Mouse (Mus musculus): ENCODE results near the gene Smim22. TPM values are rescaled to one million over a fixed set of nuclear protein-coding genes. Genes with fewer than 3 reads are reported as not detected.

The Smim22 gene
- polyA plus RNA-seq, 1 experiment from 2014 or later, result 4.1 TPM

DNA sequence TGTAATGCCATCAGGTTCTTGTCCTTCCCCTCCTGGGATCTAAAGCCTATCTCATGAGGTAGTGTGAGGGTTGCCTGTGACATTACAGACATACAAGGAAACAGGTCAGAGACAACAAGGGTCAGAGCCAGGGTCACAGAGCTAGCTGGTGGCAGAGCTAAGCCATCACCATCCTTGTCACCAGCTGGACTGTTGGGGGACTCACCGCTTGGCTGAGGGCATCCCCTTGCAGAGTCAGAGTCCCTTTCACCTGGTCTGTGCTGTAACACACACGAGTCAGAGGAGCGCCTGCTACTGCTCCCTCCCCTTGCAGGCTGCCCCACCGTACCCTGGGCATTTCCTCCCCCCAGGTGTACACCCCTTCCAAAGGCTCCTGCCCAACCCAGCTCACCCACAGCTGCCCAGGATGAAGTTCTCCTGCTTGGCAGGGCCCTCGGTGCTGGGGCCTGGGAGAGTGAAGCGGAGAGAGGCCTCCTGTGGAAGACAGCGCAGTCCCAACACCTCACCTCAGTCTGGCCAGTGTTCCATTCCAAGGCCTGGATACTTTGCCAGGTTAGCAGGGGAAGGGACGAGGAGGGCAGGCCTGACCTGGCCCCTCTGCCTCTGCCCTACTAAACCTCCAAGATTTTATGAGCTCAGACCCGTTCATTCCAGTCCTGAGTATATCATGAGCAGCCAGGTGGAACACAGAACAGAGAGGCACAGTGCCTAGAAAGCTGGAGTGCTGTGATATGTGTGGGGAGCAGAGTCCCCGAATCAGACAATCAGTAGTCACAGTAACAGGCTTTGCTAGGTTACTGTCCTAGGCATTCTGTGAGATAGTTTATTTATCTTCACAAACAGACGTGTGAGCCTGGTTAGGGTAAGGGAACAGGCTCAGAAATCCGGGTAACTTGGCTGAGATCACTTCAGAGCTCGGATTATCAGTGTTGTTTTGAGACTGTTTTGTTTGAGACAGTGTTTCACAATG, 5.2 kb downstream of the Smim22 start:
- H3K36me3 ChIP-seq, result peaks cover 45% of the 10 kb centered on the region
- no peaks in the 10 kb centered on the region for H3K9me3 ChIP-seq
- peak overlapping the region; percentile 69 for H3K4me3 ChIP-seq
- 44% methylated on average over 13 of the region's 13 CpGs for WGBS
- no peak for ATAC-seq (ENCODE audit: low FRiP score, low read depth)
- peak overlapping the region; percentile 82 for H3K9ac ChIP-seq
- H3K27me3 ChIP-seq, result no peaks in the 10 kb centered on the region
- no peak overlapping the region for H3K27ac ChIP-seq
- peak overlapping the region; percentile 84 for H3K4me2 ChIP-seq (replicated peaks)
- H3K4me1 ChIP-seq, result peaks cover 10% of the 10 kb centered on the region

DNA sequence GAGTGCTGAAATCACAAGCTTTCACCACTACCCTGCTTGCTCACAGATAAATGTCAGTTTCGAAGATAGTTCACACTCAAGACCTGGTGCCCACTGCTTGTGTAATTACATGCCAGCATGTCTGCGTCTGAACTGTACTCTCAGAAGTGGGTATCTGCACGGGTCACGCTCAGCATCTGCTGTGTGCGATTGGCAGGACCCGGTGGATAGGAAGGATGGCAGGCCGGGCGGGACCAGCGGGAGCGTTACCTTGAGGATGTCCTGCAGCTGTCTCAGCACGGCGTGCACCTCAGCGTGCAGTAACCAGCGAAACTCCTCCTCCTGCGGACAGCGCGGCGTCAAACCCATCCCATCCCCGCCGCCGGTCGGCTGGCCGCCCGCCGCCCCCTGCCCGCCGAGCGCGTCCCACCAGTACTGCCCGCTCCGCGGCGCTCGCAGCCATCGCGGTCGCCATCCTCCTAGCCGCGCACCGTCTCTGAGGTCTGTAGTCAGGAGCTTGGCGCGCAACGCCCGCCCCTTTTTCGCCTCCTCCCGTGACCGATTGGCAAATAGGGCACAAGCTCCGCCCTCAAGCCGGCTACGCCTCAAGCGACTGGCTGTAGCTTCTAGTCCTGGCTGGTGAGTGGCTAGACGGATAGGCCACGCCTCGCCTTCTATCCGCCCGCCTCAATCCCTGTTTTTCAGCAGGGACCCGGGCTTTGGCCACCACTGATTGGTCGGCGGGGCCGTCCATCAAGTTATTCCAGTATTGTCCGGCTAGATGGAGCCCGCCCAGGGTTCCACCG, 6.2 kb downstream of the Smim22 start, which contains the start of gene Rogdi:
Gene Rogdi (minus strand): TSS at position 500 of the 785 bp plus-strand sequence.
- Histone ChIP-seq H3K27me3 (no peaks in the 10 kb centered on the region), H3K4me3 (peak within 1 kb of the TSS; percentile 69), H3K9me3 (no peaks in the 10 kb centered on the region), H3K27ac (no peak within 1 kb of the TSS), H3K4me1 (peaks cover 10% of the 10 kb centered on the region), H3K4me2 (replicated peaks) (peak within 1 kb of the TSS; percentile 84), H3K9ac (peak within 1 kb of the TSS; percentile 82), H3K36me3 (peaks cover 54% of the 10 kb centered on the region)
- ATAC-seq (ENCODE audit: low FRiP score, low read depth), result peak; percentile 99
- WGBS, result under 1% methylated on average over 63 of the region's 63 CpGs

DNA sequence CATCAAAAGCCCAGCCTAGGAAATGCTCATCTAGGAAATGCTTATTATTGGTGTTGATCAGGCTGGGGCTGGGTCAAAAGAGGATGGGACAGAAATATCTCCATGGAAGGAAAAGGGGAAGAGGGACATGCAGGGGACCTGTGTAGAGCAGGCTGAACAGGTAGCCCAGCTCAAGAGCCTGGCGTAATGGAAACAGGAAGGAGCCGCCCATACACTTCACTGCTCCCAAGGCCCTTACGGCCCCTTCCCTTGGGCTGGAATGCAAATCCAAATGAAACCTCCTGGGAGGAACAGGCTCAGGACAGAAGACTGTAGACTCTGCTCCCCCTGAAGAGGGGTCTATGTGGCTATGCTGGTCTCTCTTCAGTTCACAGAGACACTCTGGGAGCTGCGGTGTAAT, 7.5 kb downstream of the Smim22 start:
- H3K27ac ChIP-seq, result no peak overlapping the region
- H3K4me2 ChIP-seq (replicated peaks), result no peak overlapping the region
- H3K4me3 ChIP-seq, result no peak overlapping the region
- 98% methylated on average over 4 of the region's 4 CpGs for WGBS
- H3K36me3 ChIP-seq, result peaks cover 60% of the 10 kb centered on the region
- no peak overlapping the region for H3K9ac ChIP-seq
- no peaks in the 10 kb centered on the region for H3K9me3 ChIP-seq
- no peak for ATAC-seq (ENCODE audit: low FRiP score, low read depth)
- peaks cover 10% of the 10 kb centered on the region for H3K4me1 ChIP-seq
- no peaks in the 10 kb centered on the region for H3K27me3 ChIP-seq

DNA sequence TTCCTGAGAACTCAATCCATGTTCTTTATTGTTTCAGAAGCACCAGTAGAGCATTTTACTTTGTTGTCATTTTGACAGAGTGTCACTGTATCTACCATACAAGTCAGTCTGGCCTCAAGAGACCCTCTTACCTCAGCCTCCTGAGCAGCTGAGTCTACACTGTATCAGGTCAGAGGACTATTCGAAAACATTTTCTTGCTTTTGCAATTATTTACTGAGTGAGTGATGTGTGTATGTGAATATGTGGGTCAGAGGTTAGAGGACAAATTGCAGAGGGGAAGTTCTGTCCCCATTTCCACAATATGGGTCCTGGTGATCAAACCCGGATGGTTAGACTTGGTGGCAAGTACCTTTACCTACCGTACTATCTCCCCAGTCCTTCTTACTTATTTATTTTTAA, 16.9 kb downstream of the Smim22 start:
- 93% methylated on average over 3 of the region's 3 CpGs for WGBS
- H3K36me3 ChIP-seq, result peaks cover 99% of the 10 kb centered on the region

DNA sequence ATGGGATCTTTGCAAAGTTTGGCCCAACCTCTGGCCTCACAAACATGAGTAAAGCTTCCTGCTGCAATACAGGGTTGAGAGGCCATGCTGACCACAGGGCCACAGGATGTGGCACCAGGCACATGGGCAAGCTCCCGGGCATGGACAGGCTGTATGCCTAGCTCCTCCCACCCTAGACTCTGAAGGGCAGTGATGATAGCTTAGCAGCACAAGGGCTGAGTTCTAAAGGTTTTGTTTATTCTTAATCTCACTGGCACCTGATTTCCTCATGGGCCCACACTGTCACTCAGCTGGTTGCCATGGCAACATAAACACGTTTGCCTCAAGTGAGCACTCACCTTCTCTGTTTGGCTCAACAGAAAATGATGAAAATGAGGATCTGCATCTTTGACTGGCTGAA, 22.8 kb downstream of the Smim22 start:
- Histone ChIP-seq H3K9ac (no peak overlapping the region), H3K36me3 (peaks cover 99% of the 10 kb centered on the region), H3K4me3 (no peak overlapping the region), H3K27ac (no peak overlapping the region), H3K27me3 (no peaks in the 10 kb centered on the region), H3K4me2 (replicated peaks) (no peak overlapping the region), H3K9me3 (no peaks in the 10 kb centered on the region), H3K4me1 (no peaks in the 10 kb centered on the region)
- no peak for ATAC-seq (ENCODE audit: low FRiP score, low read depth)
- 71% methylated on average over 2 of the region's 2 CpGs for WGBS

More for the DNA sequence above, 16.9 kb downstream of the Smim22 start:
- Histone ChIP-seq H3K4me3 (no peak overlapping the region), H3K27me3 (no peaks in the 10 kb centered on the region), H3K27ac (no peak overlapping the region), H3K4me2 (replicated peaks) (no peak overlapping the region), H3K9me3 (no peaks in the 10 kb centered on the region), H3K4me1 (no peaks in the 10 kb centered on the region), H3K9ac (no peak overlapping the region)
- no peak for ATAC-seq (ENCODE audit: low FRiP score, low read depth)

DNA sequence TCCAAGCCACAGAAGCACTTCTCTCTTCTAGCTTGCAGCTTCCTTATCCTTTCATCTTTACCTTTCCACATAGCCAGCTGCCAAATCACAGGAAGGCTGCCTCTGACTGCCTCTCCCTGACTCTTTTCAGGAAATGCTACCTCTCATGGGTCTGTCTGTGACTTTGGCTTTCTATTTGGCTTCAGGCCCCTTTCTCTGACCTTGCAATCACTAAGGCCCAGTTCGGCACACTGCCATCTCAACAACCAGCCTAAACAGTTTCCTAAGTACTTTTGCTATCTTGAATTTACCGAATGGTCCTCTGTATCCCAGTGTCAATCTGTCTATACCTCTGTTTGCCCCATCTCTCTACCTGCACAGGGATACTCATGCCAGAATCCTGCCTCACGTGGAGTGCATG, 28.5 kb downstream of the Smim22 start:
- H3K9me3 ChIP-seq, result no peaks in the 10 kb centered on the region
- no peak for ATAC-seq (ENCODE audit: low FRiP score, low read depth)
- no peaks in the 10 kb centered on the region for H3K27me3 ChIP-seq
- H3K4me3 ChIP-seq, result no peak overlapping the region
- no peaks in the 10 kb centered on the region for H3K4me1 ChIP-seq
- H3K36me3 ChIP-seq, result peaks cover 93% of the 10 kb centered on the region
- WGBS, result 92% methylated on average over 3 of the region's 3 CpGs
- no peak overlapping the region for H3K27ac ChIP-seq
- no peak overlapping the region for H3K4me2 ChIP-seq (replicated peaks)
- H3K9ac ChIP-seq, result no peak overlapping the region

DNA sequence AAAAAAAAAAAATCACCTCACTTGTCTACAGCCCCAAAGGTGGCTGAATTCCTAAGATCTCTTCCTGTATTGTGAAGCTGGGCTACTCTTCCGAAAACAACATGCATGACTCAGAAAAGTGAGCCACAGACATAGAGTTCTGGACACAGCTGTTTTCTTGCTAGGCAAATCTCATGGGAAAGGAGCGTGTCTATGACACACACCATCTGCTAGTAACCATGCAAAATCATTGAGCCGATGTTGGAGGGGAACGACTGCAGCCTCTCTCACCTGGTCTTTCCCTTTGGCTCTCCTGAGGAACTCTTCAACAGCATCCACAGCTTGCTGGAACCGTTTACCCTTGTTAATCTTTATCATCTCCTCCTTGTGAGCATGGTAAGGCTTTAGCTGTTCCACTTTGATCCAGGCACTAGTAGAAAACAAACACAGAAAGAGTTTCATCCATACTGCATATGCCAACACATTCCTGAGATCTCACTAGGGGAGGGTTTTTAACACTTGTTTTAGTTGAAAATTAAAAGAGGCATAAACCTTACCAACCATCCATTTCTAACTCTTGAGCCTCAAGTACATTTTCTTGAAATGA, 29.7 kb downstream of the Smim22 start:
- no peaks in the 10 kb centered on the region for H3K9me3 ChIP-seq
- H3K4me2 ChIP-seq (replicated peaks), result no peak overlapping the region
- no peak overlapping the region for H3K4me3 ChIP-seq
- H3K36me3 ChIP-seq, result peaks cover 92% of the 10 kb centered on the region
- no peak overlapping the region for H3K9ac ChIP-seq
- no peaks in the 10 kb centered on the region for H3K4me1 ChIP-seq
- 85% methylated on average over 5 of the region's 5 CpGs for WGBS
- no peak overlapping the region for H3K27ac ChIP-seq
- no peaks in the 10 kb centered on the region for H3K27me3 ChIP-seq
- ATAC-seq (ENCODE audit: low FRiP score, low read depth), result no peak

DNA sequence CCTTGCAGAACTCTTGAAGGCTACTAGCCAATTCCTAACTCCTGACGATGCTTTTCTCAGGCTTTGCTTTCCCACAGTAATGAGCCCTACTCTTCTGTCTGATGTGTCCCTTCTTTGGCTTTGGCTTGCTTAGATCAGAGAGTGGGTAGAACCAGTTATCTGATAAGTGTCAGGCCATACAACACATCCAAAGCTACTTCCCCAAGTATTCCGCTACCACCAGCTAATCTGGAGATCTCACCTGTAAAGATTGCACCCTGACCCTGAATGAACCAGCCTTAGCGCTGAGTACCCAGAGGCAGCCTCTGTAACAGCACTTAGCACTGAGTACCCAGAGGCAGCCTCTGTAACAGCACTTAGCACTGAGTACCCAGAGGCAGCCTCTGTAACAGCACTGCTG, 38.2 kb downstream of the Smim22 start:
- Histone ChIP-seq H3K4me2 (replicated peaks) (no peak overlapping the region), H3K9ac (no peak overlapping the region), H3K4me1 (peaks cover 14% of the 10 kb centered on the region), H3K27me3 (no peaks in the 10 kb centered on the region), H3K27ac (no peak overlapping the region), H3K9me3 (no peaks in the 10 kb centered on the region), H3K4me3 (no peak overlapping the region), H3K36me3 (peaks cover 68% of the 10 kb centered on the region)
- no peak for ATAC-seq (ENCODE audit: low FRiP score, low read depth)
- WGBS, result 96% methylated on average over 3 of the region's 3 CpGs

DNA sequence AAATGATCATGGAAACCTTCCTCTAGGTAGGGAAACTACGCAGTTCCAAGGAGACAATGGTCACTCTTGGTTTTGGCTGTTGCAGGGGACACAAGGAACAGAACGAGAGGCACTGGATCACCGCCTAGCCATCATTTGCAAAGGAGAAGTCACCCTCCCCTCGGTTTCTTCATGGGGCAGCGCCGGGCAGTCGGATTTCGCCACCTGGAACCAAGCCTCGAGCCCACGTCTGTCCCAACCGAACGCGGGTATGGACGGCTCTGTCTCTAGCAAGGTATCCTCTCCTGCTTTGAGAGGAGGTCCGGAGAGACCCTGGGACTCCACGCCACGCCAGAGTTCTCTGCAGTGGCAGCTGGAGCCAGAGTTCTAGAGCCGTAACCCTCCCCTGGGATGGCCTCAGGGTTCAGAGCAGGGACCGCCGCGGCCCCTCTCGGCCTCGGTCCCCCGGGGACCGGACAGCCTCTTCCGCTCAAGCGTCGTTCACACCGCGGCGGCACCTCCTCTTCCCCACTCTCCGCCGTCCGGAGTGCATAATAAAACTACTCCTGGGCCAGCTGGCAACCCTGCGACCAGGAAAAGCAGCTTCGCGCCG, 42.2 kb downstream of the Smim22 start:
- Histone ChIP-seq H3K36me3 (peaks cover 37% of the 10 kb centered on the region), H3K27me3 (no peaks in the 10 kb centered on the region), H3K4me2 (replicated peaks) (peak overlapping the region; percentile 92), H3K9me3 (no peaks in the 10 kb centered on the region), H3K4me3 (peak overlapping the region; percentile 97), H3K27ac (peak overlapping the region; percentile 96), H3K9ac (peak overlapping the region; percentile 97), H3K4me1 (peaks cover 26% of the 10 kb centered on the region)
- ATAC-seq (ENCODE audit: low FRiP score, low read depth), result peak; percentile 63
- under 1% methylated on average over 38 of the region's 38 CpGs for WGBS

DNA sequence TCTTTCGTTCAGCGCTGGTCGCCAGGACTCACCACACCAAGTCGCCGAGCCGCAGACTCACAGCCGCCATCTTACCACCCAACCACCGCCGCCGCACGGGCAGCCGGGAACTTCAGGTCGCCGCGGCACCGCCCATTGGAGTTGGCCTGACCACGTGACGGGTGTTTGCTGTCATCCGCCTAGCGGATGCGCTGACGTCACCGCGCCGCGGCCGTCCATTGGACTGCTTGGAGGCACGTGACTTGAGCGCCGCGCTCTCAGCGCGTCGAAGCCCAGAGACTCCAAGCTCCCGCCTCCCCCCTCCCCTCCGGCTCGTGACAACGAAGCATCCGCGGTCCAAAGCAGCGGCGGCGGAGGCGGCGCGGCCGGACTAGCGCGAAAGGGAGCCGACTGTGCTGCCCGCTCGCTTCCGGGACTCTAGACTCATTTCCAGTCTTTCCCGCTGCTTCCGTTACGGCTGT, 42.7 kb downstream of the Smim22 start, which contains the start of the genes Glyr1 and Ubn1:
Gene Glyr1 (minus strand): TSS at position 90 of the 461 bp plus-strand sequence.
Gene Ubn1 (plus strand): TSS at position 284 of the 461 bp plus-strand sequence.
- ATAC-seq (ENCODE audit: low FRiP score, low read depth), result peak; percentile 99
- H3K4me1 ChIP-seq, result peaks cover 26% of the 10 kb centered on the region
- no peaks in the 10 kb centered on the region for H3K27me3 ChIP-seq
- peak within 1 kb of the TSS; percentile 97 for H3K9ac ChIP-seq
- H3K36me3 ChIP-seq, result peaks cover 32% of the 10 kb centered on the region
- H3K27ac ChIP-seq, result peak within 1 kb of the TSS; percentile 96
- WGBS, result under 1% methylated on average over 55 of the region's 56 CpGs
- peak within 1 kb of the TSS; percentile 94 for H3K4me2 ChIP-seq (replicated peaks)
- peak within 1 kb of the TSS; percentile 97 for H3K4me3 ChIP-seq
- no peaks in the 10 kb centered on the region for H3K9me3 ChIP-seq

DNA sequence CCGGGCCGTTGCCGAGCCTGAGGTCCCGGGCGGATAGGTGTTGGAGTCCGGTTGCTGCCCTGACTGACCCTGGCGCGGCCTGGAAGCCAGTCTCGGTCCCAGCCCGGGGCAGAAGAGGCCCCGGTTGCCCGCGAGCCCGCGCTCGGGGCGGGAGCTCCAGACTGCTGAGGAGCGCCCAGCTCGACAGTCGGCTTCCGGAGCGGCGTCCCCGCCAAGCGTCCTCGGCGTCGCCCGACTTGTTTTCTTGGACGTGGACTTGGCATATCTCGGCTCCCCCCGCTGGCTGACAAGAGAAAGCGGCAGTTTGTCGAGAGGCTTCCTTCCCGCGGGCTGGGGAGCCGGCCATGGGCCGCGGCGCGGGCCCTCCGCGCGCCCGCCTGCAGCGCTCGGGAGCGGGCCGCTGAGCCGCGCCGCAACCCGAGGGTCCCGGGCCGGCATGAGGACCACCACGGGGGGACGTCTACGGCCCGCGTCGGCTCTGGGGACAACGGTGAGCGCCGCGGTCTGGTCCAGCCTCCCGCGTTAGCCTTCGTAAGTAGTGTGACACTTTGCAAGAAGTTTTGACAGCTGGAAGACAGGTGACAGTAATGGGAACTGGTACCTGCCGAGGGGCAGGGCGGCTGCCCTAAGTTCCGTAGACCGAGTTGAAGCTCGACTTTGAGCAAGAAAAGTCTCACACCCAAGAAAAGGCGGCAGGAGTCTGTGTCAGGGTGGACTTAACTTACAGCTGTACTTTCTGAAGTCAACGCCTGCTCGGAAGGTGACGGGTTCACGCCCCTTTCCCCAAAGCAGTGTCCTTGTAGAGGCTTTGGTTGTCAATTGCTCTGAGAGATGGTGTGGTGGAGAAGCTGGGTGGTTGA, 43.4 kb downstream of the Smim22 start:
- H3K9ac ChIP-seq, result peak overlapping the region; percentile 94
- peaks cover 32% of the 10 kb centered on the region for H3K36me3 ChIP-seq
- no peaks in the 10 kb centered on the region for H3K9me3 ChIP-seq
- H3K27ac ChIP-seq, result peak overlapping the region; percentile 96
- no peaks in the 10 kb centered on the region for H3K27me3 ChIP-seq
- peak overlapping the region; percentile 97 for H3K4me3 ChIP-seq
- peak overlapping the region; percentile 94 for H3K4me2 ChIP-seq (replicated peaks)
- WGBS, result under 1% methylated on average over 77 of the region's 78 CpGs
- peak; percentile 68 for ATAC-seq (ENCODE audit: low FRiP score, low read depth)
- peaks cover 26% of the 10 kb centered on the region for H3K4me1 ChIP-seq
